In genomic region chr12:77237950-77238530, GRCm38 (mm10) we compare ENCODE assay signal across 7 mouse cellular contexts. TPM values are rescaled to one million over a fixed set of nuclear protein-coding genes. Genes with fewer than 3 reads are reported as not detected.
DNase-seq lines count a peak whose midpoint lies in the region; ATAC-seq lines count a peak whose summit lies in the region.

Gene Fut8 (plus strand): TSS chr12:77238125.

- peak within 1 kb of the TSS; percentile 98 for H3K27ac ChIP-seq in limb, embryonic 10.5 days
- peak within 1 kb of the TSS; percentile 98 for H3K27ac ChIP-seq in midbrain, embryonic 13.5 days

- DNase-seq in adrenal gland, adult 8-10 months: peak; percentile 92
- DNase-seq in embryo, embryonic 9.5 days (ENCODE audit: extremely low spot score): peak; percentile 88
- peak; percentile 94 for DNase-seq in kidney, adult 11 months
- DNase-seq in limb, embryonic 10.5 days (ENCODE audit: low spot score): peak; percentile 88
- peak; percentile 78 for DNase-seq in spleen, adult 12 weeks (ENCODE audit: low spot score)

- no peaks in the 10 kb centered on the region for H3K27me3 ChIP-seq in limb, embryonic 10.5 days (ENCODE audit: low read depth, poor library complexity, severe bottlenecking)
- H3K27me3 ChIP-seq in midbrain, embryonic 13.5 days: no peaks in the 10 kb centered on the region

- ATAC-seq in granulocyte monocyte progenitor cell, adult 5-6 weeks (replicated peaks; ENCODE audit: poor library complexity, severe bottlenecking): peak; percentile 75
- peak; percentile 85 for ATAC-seq in midbrain, embryonic 13.5 days

- H3K4me3 ChIP-seq in limb, embryonic 10.5 days: peak within 1 kb of the TSS; percentile 83
- H3K4me3 ChIP-seq in midbrain, embryonic 13.5 days (replicated peaks): peak within 1 kb of the TSS; percentile 93

- under 1% methylated on average over 46 of the region's 46 CpGs for WGBS in limb, embryonic 10.5 days
- WGBS in midbrain, embryonic 13.5 days: 0% methylated on average over 42 of the region's 46 CpGs

- H3K36me3 ChIP-seq in limb, embryonic 10.5 days: no peaks in the 10 kb centered on the region
- no peaks in the 10 kb centered on the region for H3K36me3 ChIP-seq in midbrain, embryonic 13.5 days

- H3K4me2 ChIP-seq in midbrain, embryonic 13.5 days (replicated peaks): peak within 1 kb of the TSS; percentile 77

- no peaks in the 10 kb centered on the region for H3K9me3 ChIP-seq in limb, embryonic 10.5 days (replicated peaks)
- no peaks in the 10 kb centered on the region for H3K9me3 ChIP-seq in midbrain, embryonic 13.5 days

- H3K9ac ChIP-seq in midbrain, embryonic 13.5 days (replicated peaks): peak within 1 kb of the TSS; percentile 95

- peaks cover 25% of the 10 kb centered on the region for H3K4me1 ChIP-seq in limb, embryonic 10.5 days
- H3K4me1 ChIP-seq in midbrain, embryonic 13.5 days (replicated peaks): peaks cover 15% of the 10 kb centered on the region

RNA-seq across cellular contexts. Expression of gene Fut8, which starts in this region (rescaled TPM):
- total RNA-seq in adrenal gland, adult 8-10 months (2022): 10 to 100 TPM; 38.1 to 45.6 (median 39.2) TPM
- 114 and 142 TPM in 2 replicates for total RNA-seq in granulocyte monocyte progenitor cell, adult 5-6 weeks (2014; fragmentation: Nextera tagmentation)
- total RNA-seq in granulocyte monocyte progenitor cell, adult 5-6 weeks (2017): 169 and 181 TPM in 2 replicates
- 19.3 and 21.1 TPM in 2 replicates for polyA plus RNA-seq in limb, embryonic 10.5 days (2016; fragmentation: Nextera tagmentation; extraction: Ambion mirVana)
- 48.6 and 51.1 TPM in 2 replicates for polyA plus RNA-seq in midbrain, embryonic 13.5 days (2015; fragmentation: Nextera tagmentation; extraction: Ambion mirVana)

Comparison
In these comparisons a context has a peak if more than half of its experiments do, and no peak if none do; other contexts are left out.
1. Peak in every context shown above with its lines: DNase-seq, ATAC-seq, H3K4me3 ChIP-seq and H3K27ac ChIP-seq.